Mouse (Mus musculus) lung, postnatal 25 days (tissue): ENCODE data around the gene Atg4a-ps.
A peak's percentile ranks its signal among the peaks of the same experiment; 100 is the strongest.
"Not testable (repeated sequence)": the region's sequence is repeated elsewhere in the genome, so short reads cannot be mapped to it uniquely, and the experiment has no call there.

Experiments
- DNase-seq: peaks from one replicate; pipeline ENCODE4 v3.0.0; 2022; ENCODE audit warnings: low spot score

Gene Atg4a-ps

GRCm38 (mm10) chr3:103645968-103646367 is at the start of gene Atg4a-ps:
Gene Atg4a-ps, minus strand, starts transcription at chr3:103646068.
- DNase-seq: not testable (repeated sequence)

DNA sequence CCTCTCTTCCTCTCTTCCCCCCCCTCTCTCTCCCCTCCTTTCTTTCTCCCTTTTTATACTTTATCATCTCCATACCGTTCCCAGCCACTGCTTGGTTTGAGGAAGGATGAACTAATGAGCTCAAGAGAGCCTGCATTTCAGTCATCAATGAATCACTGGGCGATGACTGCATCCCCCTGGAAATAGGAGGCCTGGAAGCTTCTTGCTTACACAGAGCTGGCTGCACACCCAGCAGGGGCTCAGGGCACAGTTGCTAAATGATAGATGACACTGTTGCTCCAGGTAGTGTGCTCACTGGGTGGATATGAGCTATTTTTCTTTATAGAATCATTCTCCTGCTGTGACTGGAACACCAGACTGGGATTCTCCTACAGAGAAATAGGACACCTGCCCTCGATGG is 49.7 kb upstream of the Atg4a-ps start:
- no peak for DNase-seq

- DNase-seq: peak; percentile 10
Observed at GRCm38 (mm10) chr3:103690506-103690905, 44.6 kb upstream of the Atg4a-ps start.

DNA sequence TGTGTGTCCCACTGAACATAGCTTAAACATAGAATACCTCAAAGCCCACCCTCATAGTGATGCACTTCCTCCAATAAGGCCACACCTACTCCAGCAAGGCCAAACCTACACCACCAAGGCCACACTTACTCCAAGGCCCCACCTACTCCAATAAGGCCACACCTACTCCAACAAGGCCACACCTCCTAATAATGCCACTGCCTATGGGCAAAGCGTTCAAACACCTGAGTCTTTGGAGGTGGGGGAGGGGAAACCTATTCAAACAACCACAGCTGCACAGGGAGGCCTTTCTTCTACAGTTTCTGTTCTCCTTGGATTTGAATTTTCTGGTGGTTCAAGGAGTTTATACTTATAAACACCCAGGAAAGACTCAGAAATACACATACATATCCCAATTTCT is 43.2 kb upstream of the Atg4a-ps start:
- DNase-seq: no peak

DNA sequence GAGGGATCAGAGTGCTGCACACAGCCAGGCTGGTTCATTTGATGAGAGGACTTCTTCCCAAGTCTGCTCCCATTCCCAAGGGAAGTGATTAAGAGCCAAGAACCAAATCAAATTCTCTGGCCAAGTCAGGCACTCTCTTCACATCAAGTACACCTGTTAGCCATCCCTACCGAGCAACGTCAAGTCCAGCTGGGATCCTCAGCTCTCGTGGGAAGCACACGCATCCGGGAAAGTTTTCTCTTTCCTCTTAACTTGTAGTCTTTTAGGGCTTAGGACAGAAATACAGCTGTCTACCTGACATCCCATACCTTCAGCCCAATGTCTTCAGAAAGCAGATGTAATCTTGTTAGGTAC is 38.1 kb upstream of the Atg4a-ps start:
- DNase-seq: no peak

GRCm38 (mm10) chr3:103683234-103683965 is 37.5 kb upstream of the Atg4a-ps start:
- DNase-seq: no peak

DNA sequence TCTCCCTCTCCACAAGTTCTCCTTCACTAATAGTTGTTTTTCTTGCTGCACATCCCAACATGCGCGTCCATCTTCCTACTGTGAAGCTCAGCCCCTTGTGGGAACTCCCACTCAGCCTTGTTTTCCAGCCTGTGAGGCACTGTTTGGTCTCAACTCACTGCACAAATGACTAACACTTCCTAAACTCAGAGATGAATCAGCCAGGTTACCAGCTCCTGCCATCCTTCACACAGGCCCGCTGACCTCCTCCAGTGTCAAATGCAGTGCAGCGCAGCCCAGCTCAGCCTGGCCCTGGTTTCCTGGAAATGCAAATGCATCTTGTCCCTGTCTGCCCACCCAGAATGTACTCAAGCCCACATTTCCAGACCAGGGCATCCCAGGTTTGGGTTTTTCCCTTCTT is 36.6 kb upstream of the Atg4a-ps start:
- DNase-seq: no peak

- no peak for DNase-seq
Observed at GRCm38 (mm10) chr3:103678811-103679210, 32.9 kb upstream of the Atg4a-ps start.

DNA sequence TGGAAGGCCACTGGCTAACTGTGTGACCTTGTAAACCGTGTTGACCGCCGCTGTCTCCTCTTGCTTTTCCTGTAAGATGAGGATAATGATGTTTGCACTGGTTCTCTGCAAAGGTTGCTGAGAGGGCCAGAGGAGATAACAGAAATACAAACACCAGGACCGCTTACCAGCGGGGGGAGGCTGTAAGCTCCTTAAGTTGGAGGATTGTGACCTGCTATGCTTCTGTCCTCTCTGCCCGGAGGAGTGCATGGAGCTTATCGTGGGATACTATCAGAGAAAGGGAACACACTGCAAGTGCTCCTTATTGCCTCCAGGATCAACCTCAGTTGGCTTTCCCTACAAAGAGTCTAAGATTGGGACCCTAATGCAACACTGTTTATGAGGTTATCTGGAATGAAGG is 26.8 kb upstream of the Atg4a-ps start:
- DNase-seq: no peak

DNA sequence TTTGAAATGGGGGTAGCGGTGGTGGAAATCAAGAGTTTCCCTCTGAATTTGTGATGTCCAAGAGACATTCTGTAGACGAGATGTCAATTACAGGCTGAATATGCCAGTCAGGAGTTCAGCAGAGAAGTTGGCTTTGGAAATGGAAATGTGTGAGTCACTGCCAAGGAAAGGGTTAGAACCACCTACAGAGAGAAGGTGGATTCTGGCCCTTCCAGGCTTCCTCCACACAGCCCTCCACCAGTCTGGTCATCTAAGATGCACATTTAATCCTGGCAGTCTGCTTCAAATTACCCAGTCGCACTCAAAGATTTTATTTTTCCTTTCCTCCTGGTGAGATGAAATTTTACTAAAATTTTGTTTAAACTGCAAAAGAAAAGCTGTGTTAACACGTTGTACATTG is 26.2 kb upstream of the Atg4a-ps start:
- DNase-seq: no peak

DNA sequence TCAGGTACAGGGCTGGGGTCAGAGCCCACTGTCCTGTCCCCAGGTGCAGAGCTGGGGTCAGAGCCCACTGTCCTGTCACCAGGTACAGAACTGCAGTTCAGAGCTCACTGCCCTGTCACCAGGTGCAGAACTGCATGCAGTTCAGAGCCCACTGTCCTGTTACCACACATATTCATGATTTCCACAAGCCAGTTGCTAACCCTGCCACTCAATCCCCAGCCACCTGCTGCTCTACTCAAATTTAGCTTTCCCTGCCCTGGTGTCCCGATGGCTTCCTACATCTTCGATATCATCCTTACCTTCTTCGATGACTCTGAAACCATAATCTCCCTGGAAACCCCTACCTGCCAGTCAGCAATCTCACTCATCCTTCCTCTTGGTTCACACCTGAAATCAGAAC is 17.5 kb upstream of the Atg4a-ps start:
- no peak for DNase-seq

DNA sequence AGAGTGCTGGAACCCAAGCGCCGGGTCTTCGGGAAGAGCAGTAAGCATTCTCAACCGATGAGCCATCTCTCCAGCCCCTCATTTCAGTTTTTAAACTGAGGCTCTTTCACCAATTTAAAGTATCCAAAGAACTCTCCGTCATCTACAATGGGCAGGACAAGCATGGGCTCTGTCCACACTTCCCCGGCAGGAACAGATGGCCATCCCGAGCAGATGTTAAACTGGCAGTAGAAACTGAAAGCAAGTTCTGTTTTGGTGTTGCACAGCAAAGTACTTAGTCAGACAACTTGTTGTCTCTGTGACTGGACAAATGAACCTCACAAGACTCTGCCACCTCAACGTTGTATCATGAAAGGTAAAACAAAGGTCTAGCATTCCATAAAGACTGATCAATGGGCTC is 15.8 kb upstream of the Atg4a-ps start:
- peak; percentile 5 for DNase-seq

DNA sequence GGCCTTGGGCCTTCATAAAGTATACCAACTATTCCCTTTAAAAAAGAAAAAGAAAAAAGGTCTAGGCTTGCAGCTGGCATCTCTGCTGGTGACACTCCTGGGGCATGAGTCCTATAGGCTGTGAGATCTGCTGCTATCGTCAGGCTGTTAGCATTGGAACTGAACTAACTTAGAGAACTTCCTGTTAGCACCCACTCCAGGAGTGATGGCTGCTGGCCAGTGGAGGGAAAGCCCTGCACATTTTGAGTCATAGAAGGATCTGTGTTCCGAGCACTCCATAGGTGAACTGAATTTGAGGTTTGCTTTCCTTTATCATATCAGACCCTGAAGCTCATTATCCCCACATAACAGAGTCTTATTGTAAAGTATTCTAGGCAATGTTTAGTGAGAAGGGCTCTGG is 14.1 kb upstream of the Atg4a-ps start:
- peak; percentile 7 for DNase-seq

GRCm38 (mm10) chr3:103650406-103650805 is 4.5 kb upstream of the Atg4a-ps start:
- DNase-seq: no peak

DNA sequence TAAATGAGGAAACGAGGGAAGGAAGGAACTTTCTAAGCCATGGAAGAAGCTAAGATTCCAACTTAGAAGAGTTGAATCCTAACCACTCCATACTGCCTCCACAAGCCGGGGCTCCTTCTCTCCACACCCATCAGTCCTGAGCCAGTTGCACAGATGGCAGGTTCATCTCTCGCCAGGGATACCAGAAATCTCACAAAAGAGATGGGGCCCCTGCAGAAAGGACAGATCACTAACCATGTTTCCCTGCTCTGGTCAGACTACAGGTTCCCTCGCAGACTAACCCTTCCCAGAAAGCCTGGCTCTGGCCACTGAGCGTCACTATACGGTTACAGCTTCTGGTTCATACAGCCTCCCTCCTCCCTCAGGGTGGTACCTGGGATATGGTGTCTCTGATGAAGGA is 3.8 kb upstream of the Atg4a-ps start:
- no peak for DNase-seq

DNA sequence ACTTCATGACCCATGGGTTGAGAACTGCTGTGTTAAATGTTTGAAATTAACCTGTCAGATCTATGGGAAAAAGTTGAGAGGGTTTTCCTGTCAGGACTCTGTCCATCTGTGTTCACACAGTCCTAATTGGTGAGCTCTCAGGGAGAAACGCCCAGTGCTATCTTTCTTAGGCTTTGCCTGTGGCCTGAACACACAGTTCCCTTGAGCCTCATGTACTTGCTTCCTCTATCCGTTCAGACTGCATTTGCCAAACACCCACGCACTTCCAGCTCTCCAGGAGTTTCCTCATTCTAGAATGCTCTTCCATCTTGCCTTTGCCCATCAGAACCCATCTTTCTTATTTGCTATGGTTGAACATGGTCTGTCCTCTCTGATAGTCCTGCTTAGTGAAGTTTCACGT is 2.6 kb upstream of the Atg4a-ps start:
- DNase-seq: no peak

GRCm38 (mm10) chr3:103647164-103647867 is 1.4 kb upstream of the Atg4a-ps start:
- DNase-seq: peak; percentile 65

DNA sequence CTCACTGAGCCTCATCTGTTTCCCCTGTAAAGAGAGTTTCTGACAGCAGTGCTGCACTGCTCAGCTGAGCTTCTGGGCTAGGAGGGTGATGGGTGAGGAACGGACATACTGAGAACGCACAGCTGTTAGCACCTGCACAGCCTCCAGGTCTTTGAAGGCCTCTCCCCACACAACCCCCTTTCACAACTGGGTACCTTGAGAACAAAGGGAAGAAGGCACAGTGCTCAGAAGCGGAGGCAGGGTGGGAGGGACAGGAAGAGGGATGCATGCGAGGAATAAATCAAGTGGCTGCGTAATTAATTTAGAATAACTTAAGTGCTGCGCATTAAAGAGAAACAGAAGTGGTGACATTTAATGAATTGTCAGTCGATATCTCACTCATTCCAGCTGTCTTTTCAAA is 4.6 kb downstream of the Atg4a-ps start:
- DNase-seq: no peak

DNA sequence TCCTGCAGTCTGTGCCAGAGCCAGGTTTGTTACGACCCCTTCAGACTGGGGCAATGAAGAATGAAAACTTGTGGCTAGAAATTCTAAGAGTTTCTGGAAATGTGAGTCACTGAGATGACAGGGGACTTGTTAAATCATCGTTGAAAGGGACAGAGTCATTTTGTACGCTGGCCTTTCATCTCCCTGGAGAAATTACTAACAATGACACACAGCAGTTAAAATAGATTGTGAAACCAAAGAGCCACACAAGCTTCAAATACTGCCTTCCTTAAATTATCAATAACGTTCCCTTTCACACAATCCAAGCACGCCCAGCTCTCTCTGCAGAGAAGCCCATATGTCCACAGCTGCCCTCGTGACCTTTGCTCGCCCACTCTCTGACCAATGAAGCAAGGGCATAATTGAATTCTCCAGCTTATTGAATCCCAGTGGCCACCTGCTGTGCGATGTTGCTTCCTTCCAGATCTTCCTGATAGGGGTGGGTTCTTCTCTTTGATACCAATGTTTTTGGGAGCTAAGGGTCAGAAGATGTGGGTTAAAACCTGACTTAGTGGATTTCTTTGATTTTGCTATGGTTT is 5.6 kb downstream of the Atg4a-ps start:
- DNase-seq: no peak

GRCm38 (mm10) chr3:103637641-103638040 is 8.2 kb downstream of the Atg4a-ps start:
- DNase-seq: no peak

DNA sequence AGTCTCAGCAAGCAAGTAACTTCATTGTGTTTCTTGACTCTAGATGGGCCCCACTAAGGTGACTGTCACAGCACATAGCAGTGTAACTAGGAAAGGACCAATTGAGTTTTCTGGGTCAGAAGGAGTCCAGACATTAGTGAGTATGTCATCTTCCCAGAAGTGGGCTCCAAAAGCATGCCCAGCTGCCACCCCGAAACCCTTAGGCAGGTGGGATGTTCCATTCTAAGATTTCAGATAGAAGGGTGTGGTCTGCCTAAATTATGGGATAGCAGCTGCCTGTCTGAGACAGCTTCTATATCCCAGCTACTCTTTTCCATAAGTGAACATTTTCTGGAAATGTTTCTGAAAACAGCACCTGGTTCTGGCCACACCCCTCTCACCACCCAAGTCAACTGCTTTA is 11.6 kb downstream of the Atg4a-ps start:
- DNase-seq: no peak

GRCm38 (mm10) chr3:103633831-103634230 is 12.0 kb downstream of the Atg4a-ps start:
- DNase-seq: no peak

- DNase-seq: no peak
Observed at GRCm38 (mm10) chr3:103633124-103633523, 12.7 kb downstream of the Atg4a-ps start.

DNA sequence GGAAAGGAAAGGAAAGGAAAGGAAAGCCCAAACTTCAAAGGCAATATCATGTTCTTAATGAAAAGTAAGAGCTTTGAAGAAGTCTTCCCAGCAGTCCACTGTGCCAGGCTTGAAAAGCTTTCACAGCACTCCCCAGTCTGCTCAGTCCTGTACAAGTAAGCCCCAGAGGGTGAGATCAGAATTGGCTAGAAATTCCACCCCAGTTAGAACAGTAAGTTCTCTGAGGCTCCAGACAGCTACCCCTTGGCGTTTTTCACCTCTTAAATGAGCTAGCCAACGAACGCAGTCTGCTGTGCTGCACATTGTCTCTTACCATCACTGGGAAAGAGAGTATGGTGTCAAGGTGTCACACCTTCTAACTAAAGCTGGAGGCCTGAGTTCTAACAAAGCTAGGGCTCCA is 18.2 kb downstream of the Atg4a-ps start:
- DNase-seq: no peak
